Mouse (Mus musculus) erythroblast, adult 5-6 weeks (primary cell): Measurements from ENCODE around the gene Eppin. TPM values are rescaled to one million over a fixed set of nuclear protein-coding genes. Genes with fewer than 3 reads are reported as not detected.

ENCODE experiments used
- ATAC-seq: replicated peaks from 2 replicates; pipeline ENCODE4 v1.8.0; 2016; ENCODE audit warnings: moderate number of reproducible peaks, mild to moderate bottlenecking, moderate TSS enrichment, inconsistent platforms; ENCODE audit not compliant: poor library complexity, low FRiP score, severe bottlenecking
- total RNA-seq, 2 experiments: library from RNA; stranded (forward) in 1 of 2; stranded (reverse) in 1 of 2; fragments of 150-400 nt in 1 of 2; fragments of 200-764, 138-1000 nt in 1 of 2; gene quantifications; 2 replicates each; pipeline versions ENCODE4 v1.2.3 to v1.2.4; 2015 to 2017; ENCODE audit warnings: low replicate concordance in 2 of 2

Eppin gene
- total RNA-seq, 2 experiments from 2014 or later = not detected

DNA sequence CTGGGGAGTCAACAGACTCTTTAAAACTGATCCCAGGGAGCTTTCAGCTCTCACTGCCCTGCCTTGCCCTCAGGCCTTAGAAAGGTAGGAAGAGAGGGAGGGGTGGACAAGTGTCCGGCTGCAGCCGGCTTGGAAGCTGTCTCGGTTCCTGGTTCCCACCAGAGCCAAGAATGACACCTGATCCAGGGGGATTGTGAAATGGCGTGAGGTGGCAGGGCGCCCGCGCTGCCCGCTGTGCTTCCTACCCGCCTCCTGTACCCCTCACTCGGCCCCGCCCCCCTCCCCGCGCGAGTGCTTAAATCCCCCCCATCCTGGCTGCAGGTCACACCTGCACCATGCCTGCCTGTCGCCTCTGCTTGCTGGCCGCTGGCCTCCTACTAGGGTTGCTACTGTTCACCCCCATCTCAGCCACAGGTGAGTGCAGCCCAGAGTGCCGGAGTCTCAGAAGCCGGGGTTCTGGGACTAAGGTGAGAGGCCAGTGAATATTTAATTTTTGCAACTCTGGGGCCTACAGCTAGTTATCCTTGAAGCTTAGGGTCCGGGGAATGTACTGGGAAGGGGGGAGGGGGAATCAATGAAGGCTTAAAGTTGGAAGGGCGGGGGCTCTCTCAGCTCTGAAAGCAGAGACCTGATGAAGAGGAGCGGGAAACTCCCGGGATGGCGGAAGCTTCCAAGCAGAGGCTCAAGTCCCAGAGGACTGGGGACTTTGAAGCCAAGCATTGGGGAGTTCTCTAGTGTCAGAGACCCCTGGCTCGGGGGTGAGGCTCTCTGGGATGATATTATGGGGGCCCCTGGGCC, 30.8 kb downstream of the Eppin start, which contains the start of gene Wfdc2:
Gene Wfdc2 (plus strand): TSS at position 23 of the 798 bp plus-strand sequence.
- ATAC-seq = no peak

- no peak for ATAC-seq
Measured at GRCm38 (mm10) chr2:164560106-164560505, 33.3 kb downstream of the Eppin start.

DNA sequence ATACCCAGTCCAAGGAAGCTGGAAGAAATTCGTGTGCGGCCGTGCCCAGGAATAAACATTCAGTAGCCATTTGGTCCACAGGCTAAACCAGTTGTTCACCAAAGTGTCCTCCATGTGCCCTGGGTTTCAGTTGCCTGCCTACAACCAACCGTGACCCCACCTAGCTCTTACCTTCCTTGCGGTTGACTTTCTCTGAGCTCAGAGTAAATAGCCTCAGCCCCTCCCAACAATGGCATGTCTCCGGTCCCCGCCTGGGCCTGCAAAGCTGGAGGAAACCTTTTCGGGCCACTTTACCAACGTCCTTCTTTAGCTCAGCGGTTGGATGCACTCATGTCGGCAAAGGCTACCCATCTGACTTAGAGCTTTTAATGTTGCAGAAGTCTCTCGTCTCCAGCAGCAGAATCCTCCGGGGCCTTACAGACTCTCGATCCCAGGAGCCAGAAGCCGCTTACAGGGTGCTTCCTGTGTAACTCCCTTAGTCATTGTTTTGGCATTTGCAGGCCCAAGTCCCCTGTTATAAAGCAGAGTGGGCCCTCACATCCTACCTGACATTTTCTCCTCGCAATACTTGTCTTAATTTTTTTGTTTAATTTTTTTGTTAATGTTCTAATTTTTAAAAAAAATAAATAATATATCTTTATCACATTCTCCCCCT, 34.3 kb downstream of the Eppin start:
- ATAC-seq = no peak

- ATAC-seq = no peak
Measured at GRCm38 (mm10) chr2:164558426-164558825, 35.0 kb downstream of the Eppin start.

DNA sequence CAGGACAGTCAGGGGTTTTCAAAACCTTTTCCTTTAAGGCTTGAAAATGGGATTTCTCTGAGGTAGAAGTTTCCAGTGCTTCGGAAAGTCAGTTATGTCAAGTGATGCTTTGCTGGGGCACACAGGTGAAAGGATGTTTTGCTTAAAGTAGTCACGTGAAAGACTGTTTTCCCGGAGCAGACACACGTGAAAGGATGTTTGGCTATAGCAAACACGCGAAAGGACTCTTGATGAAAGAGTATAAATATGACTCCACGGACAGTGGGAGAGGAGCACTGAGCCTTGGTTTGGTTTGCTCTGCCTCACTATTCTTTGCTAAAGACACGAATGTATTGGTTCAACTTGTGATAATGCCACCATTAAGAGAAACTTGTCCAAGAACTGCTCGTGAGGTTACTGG, 41.9 kb downstream of the Eppin start:
- no peak for ATAC-seq

GRCm38 (mm10) chr2:164550895-164551269, 42.5 kb downstream of the Eppin start:
- ATAC-seq = no peak

- no peak for ATAC-seq
Measured at GRCm38 (mm10) chr2:164549963-164550894, 43.2 kb downstream of the Eppin start.

GRCm38 (mm10) chr2:164549338-164549737, 44.1 kb downstream of the Eppin start:
- no peak for ATAC-seq

- no peak for ATAC-seq
Measured at GRCm38 (mm10) chr2:164544454-164545097, 48.8 kb downstream of the Eppin start.

- ATAC-seq = no peak
Measured at GRCm38 (mm10) chr2:164543745-164544144, 49.6 kb downstream of the Eppin start.

GRCm38 (mm10) chr2:164542598-164542997, 50.8 kb downstream of the Eppin start:
- no peak for ATAC-seq

DNA sequence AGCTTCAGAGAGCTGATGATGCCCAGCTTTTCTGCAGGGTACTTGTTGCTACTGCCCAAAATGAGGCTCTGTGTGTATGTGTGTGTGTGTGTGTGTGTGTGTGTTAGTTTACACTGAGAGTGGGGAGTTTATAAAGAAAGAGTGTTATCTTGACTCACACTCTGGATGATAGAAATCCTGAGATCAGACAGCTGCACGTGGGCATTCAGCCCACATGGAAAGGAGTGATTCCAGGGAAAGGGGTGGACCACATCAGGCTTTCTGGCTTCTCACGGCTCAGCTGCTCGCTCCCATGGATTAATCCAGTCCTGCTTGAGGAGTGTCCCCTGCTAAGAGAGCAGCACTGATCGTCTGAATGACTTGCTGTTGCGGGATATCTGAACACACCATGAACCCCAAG, 51.3 kb downstream of the Eppin start:
- ATAC-seq = no peak

DNA sequence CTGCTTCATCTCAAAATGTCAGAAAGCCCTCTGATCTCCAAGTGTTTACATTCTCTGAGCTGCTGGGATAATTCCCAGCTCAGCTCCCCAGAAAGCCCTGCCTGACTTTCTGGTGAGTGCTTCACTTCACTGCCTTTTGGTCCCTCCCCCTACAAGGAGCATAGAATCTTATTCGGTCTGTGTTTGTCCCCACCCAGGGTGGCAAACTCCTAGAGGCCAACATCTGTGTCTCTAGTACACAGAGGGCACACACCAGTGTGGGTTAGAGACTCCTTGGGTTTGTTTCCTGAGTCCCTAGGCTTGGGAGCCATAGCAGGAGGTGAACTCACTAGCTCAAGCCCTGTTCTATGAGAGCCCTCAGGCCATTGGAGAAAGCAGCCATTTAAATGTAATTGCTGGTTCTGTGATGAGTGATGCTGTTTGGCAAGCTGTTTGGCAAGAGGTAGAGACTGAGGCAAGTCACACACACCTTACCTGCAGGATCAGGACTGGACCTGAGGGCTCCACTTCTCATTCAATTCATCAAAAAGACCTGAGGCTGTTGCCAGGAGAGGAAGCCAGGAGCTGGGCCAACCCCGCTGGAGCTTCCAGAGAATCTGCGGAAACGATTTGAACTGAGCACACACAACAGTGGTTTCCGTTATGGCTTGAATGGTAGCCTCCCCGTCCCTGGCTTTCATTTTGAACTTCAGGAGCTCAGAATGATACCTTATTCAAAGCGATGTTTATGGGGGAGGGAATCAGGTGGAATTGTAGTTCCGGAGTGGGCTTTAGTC, 52.6 kb downstream of the Eppin start:
- ATAC-seq = no peak

Other genes with a start within 250 kb of the Eppin start
Only the 30 nearest of the 32 such genes appear.
- 78.0 and 99.7 TPM in 2 replicates for gene Slpi, start 204.5 kb downstream of the Eppin start, total RNA-seq (2015; ENCODE audit: low replicate concordance)
- gene Slpi, start 204.5 kb downstream of the Eppin start, total RNA-seq (2017; ENCODE audit: low replicate concordance) = 6.9 and 12.7 TPM in 2 replicates
- gene Rbpjl, start 190.5 kb downstream of the Eppin start, total RNA-seq (2015; ENCODE audit: low replicate concordance) = not detected in 2 replicates
- gene Rbpjl, start 190.5 kb downstream of the Eppin start, total RNA-seq (2017; ENCODE audit: low replicate concordance) = not detected in 2 replicates
- not detected in 2 replicates for gene Matn4, start 188.4 kb downstream of the Eppin start, total RNA-seq (2015; ENCODE audit: low replicate concordance)
- not detected in 2 replicates for gene Matn4, start 188.4 kb downstream of the Eppin start, total RNA-seq (2017; ENCODE audit: low replicate concordance)
- 0.38 and 0.42 TPM in 2 replicates for gene Sdc4, start 149.7 kb downstream of the Eppin start, total RNA-seq (2015; ENCODE audit: low replicate concordance)
- gene Sdc4, start 149.7 kb downstream of the Eppin start, total RNA-seq (2017; ENCODE audit: low replicate concordance) = 0.09 and 0.98 TPM in 2 replicates
- gene Sys1, start 136.6 kb downstream of the Eppin start, total RNA-seq (2015; ENCODE audit: low replicate concordance) = 7.1 and 9.8 TPM in 2 replicates
- gene Sys1, start 136.6 kb downstream of the Eppin start, total RNA-seq (2017; ENCODE audit: low replicate concordance) = 3.7 and 17.0 TPM in 2 replicates
- not detected in 2 replicates for gene Gm20458, start 132.6 kb downstream of the Eppin start, total RNA-seq (2015; ENCODE audit: low replicate concordance)
- gene Gm20458, start 132.6 kb downstream of the Eppin start, total RNA-seq (2017; ENCODE audit: low replicate concordance) = not detected in 2 replicates
- gene Trp53tg5, start 119.9 kb downstream of the Eppin start, total RNA-seq (2015; ENCODE audit: low replicate concordance) = not detected in 2 replicates
- not detected in 2 replicates for gene Trp53tg5, start 119.9 kb downstream of the Eppin start, total RNA-seq (2017; ENCODE audit: low replicate concordance)
- 2.1 TPM in 1 of 2 replicates, not detected in the other for gene Dbndd2, start 107.5 kb downstream of the Eppin start, total RNA-seq (2015; ENCODE audit: low replicate concordance)
- gene Dbndd2, start 107.5 kb downstream of the Eppin start, total RNA-seq (2017; ENCODE audit: low replicate concordance) = 0.84 and 3.9 TPM in 2 replicates
- gene Pigt, start 96.1 kb downstream of the Eppin start, total RNA-seq (2015; ENCODE audit: low replicate concordance) = 13.6 and 17.1 TPM in 2 replicates
- gene Pigt, start 96.1 kb downstream of the Eppin start, total RNA-seq (2017; ENCODE audit: low replicate concordance) = 7.0 and 8.6 TPM in 2 replicates
- not detected in 2 replicates for gene Wfdc2, start 31.2 kb downstream of the Eppin start, total RNA-seq (2015; ENCODE audit: low replicate concordance)
- not detected in 2 replicates for gene Wfdc2, start 31.2 kb downstream of the Eppin start, total RNA-seq (2017; ENCODE audit: low replicate concordance)
- gene Spint3, start 20.1 kb downstream of the Eppin start, total RNA-seq (2015; ENCODE audit: low replicate concordance) = not detected in 2 replicates
- gene Spint3, start 20.1 kb downstream of the Eppin start, total RNA-seq (2017; ENCODE audit: low replicate concordance) = not detected in 2 replicates
- not detected in 2 replicates for gene Wfdc6a, start 8.1 kb downstream of the Eppin start, total RNA-seq (2015; ENCODE audit: low replicate concordance)
- gene Wfdc6a, start 8.1 kb downstream of the Eppin start, total RNA-seq (2017; ENCODE audit: low replicate concordance) = not detected in 2 replicates
- gene Wfdc6b, start 19.9 kb upstream of the Eppin start, total RNA-seq (2015; ENCODE audit: low replicate concordance) = not detected in 2 replicates
- gene Wfdc6b, start 19.9 kb upstream of the Eppin start, total RNA-seq (2017; ENCODE audit: low replicate concordance) = not detected in 2 replicates
- not detected in 2 replicates for gene Wfdc8, start 20.0 kb upstream of the Eppin start, total RNA-seq (2015; ENCODE audit: low replicate concordance)
- gene Wfdc8, start 20.0 kb upstream of the Eppin start, total RNA-seq (2017; ENCODE audit: low replicate concordance) = not detected in 2 replicates
- not detected in 2 replicates for gene Wfdc16, start 45.2 kb upstream of the Eppin start, total RNA-seq (2015; ENCODE audit: low replicate concordance)
- gene Wfdc16, start 45.2 kb upstream of the Eppin start, total RNA-seq (2017; ENCODE audit: low replicate concordance) = not detected in 2 replicates
- gene Wfdc10, start 62.5 kb upstream of the Eppin start, total RNA-seq (2015; ENCODE audit: low replicate concordance) = not detected in 2 replicates
- gene Wfdc10, start 62.5 kb upstream of the Eppin start, total RNA-seq (2017; ENCODE audit: low replicate concordance) = not detected in 2 replicates
- not detected in 2 replicates for gene Wfdc9, start 63.0 kb upstream of the Eppin start, total RNA-seq (2015; ENCODE audit: low replicate concordance)
- gene Wfdc9, start 63.0 kb upstream of the Eppin start, total RNA-seq (2017; ENCODE audit: low replicate concordance) = not detected in 2 replicates
- not detected in 2 replicates for gene Wfdc11, start 80.5 kb upstream of the Eppin start, total RNA-seq (2015; ENCODE audit: low replicate concordance)
- gene Wfdc11, start 80.5 kb upstream of the Eppin start, total RNA-seq (2017; ENCODE audit: low replicate concordance) = 0.77 TPM in 1 of 2 replicates, not detected in the other
- not detected in 2 replicates for gene Wfdc13, start 91.5 kb upstream of the Eppin start, total RNA-seq (2015; ENCODE audit: low replicate concordance)
- not detected in 2 replicates for gene Wfdc13, start 91.5 kb upstream of the Eppin start, total RNA-seq (2017; ENCODE audit: low replicate concordance)
- not detected in 2 replicates for gene Spint4, start 104.9 kb upstream of the Eppin start, total RNA-seq (2015; ENCODE audit: low replicate concordance)
- gene Spint4, start 104.9 kb upstream of the Eppin start, total RNA-seq (2017; ENCODE audit: low replicate concordance) = not detected in 2 replicates
- not detected in 2 replicates for gene Spint5, start 121.7 kb upstream of the Eppin start, total RNA-seq (2015; ENCODE audit: low replicate concordance)
- not detected in 2 replicates for gene Spint5, start 121.7 kb upstream of the Eppin start, total RNA-seq (2017; ENCODE audit: low replicate concordance)
- 16.7 and 19.9 TPM in 2 replicates for gene Wfdc3, start 152.3 kb upstream of the Eppin start, total RNA-seq (2015; ENCODE audit: low replicate concordance)
- gene Wfdc3, start 152.3 kb upstream of the Eppin start, total RNA-seq (2017; ENCODE audit: low replicate concordance) = 10.0 and 12.8 TPM in 2 replicates
- 79.2 and 130 TPM in 2 replicates for gene Dnttip1, start 152.4 kb upstream of the Eppin start, total RNA-seq (2015; ENCODE audit: low replicate concordance)
- gene Dnttip1, start 152.4 kb upstream of the Eppin start, total RNA-seq (2017; ENCODE audit: low replicate concordance) = 137 and 237 TPM in 2 replicates
- 268 and 318 TPM in 2 replicates for gene Ube2c, start 176.3 kb upstream of the Eppin start, total RNA-seq (2015; ENCODE audit: low replicate concordance)
- 123 and 215 TPM in 2 replicates for gene Ube2c, start 176.3 kb upstream of the Eppin start, total RNA-seq (2017; ENCODE audit: low replicate concordance)
- not detected in 2 replicates for gene Tnnc2, start 186.4 kb upstream of the Eppin start, total RNA-seq (2015; ENCODE audit: low replicate concordance)
- gene Tnnc2, start 186.4 kb upstream of the Eppin start, total RNA-seq (2017; ENCODE audit: low replicate concordance) = not detected in 2 replicates
- gene Snx21, start 192.2 kb upstream of the Eppin start, total RNA-seq (2015; ENCODE audit: low replicate concordance) = 2.1 and 2.9 TPM in 2 replicates
- gene Snx21, start 192.2 kb upstream of the Eppin start, total RNA-seq (2017; ENCODE audit: low replicate concordance) = 0.43 and 0.98 TPM in 2 replicates
- 9.6 and 10.0 TPM in 2 replicates for gene Acot8, start 211.3 kb upstream of the Eppin start, total RNA-seq (2015; ENCODE audit: low replicate concordance)
- gene Acot8, start 211.3 kb upstream of the Eppin start, total RNA-seq (2017; ENCODE audit: low replicate concordance) = 15.8 and 20.8 TPM in 2 replicates
- gene Zswim3, start 211.5 kb upstream of the Eppin start, total RNA-seq (2015; ENCODE audit: low replicate concordance) = 0.58 and 1.9 TPM in 2 replicates
- 2.0 and 4.5 TPM in 2 replicates for gene Zswim3, start 211.5 kb upstream of the Eppin start, total RNA-seq (2017; ENCODE audit: low replicate concordance)
- gene Zswim1, start 229.1 kb upstream of the Eppin start, total RNA-seq (2015; ENCODE audit: low replicate concordance) = 1.5 and 2.1 TPM in 2 replicates
- 0.60 and 1.1 TPM in 2 replicates for gene Zswim1, start 229.1 kb upstream of the Eppin start, total RNA-seq (2017; ENCODE audit: low replicate concordance)
- gene Spata25, start 234.9 kb upstream of the Eppin start, total RNA-seq (2015; ENCODE audit: low replicate concordance) = not detected in 2 replicates
- gene Spata25, start 234.9 kb upstream of the Eppin start, total RNA-seq (2017; ENCODE audit: low replicate concordance) = not detected in 2 replicates